Mouse (Mus musculus) kidney, adult 8-10 months (tissue): Measurements from ENCODE around the gene Ccdc162.

ENCODE experiments used
- DNase-seq, 2 experiments: peaks; one replicate each; pipeline ENCODE4 v3.0.0; 2022

Ccdc162 gene

GRCm38 (mm10) chr10:41716029-41716897, at the start of gene Ccdc162:
Gene Ccdc162 (minus strand): TSS chr10:41716634.
- DNase-seq = no peak

- DNase-seq = no peak
Measured at GRCm38 (mm10) chr10:41765586-41765985, 49.2 kb upstream of the Ccdc162 start.

GRCm38 (mm10) chr10:41763741-41764385, 47.4 kb upstream of the Ccdc162 start:
- no peak for DNase-seq

GRCm38 (mm10) chr10:41760866-41761265, 44.4 kb upstream of the Ccdc162 start:
- DNase-seq = no peak

GRCm38 (mm10) chr10:41758041-41758440, 41.6 kb upstream of the Ccdc162 start:
- no peak for DNase-seq

- DNase-seq = no peak
Measured at GRCm38 (mm10) chr10:41757226-41757625, 40.8 kb upstream of the Ccdc162 start.

GRCm38 (mm10) chr10:41751867-41752480, 35.5 kb upstream of the Ccdc162 start:
- no peak for DNase-seq

- no peak for DNase-seq
Measured at GRCm38 (mm10) chr10:41749306-41749705, 32.9 kb upstream of the Ccdc162 start.

GRCm38 (mm10) chr10:41746554-41746953, 30.1 kb upstream of the Ccdc162 start:
- no peak for DNase-seq

- no peak for DNase-seq
Measured at GRCm38 (mm10) chr10:41744006-41744405, 27.6 kb upstream of the Ccdc162 start.

- DNase-seq = no peak
Measured at GRCm38 (mm10) chr10:41740221-41740620, 23.8 kb upstream of the Ccdc162 start.

- DNase-seq = no peak
Measured at GRCm38 (mm10) chr10:41737245-41737644, 20.8 kb upstream of the Ccdc162 start.

GRCm38 (mm10) chr10:41735398-41735797, 19.0 kb upstream of the Ccdc162 start:
- no peak for DNase-seq

GRCm38 (mm10) chr10:41733214-41733613, 16.8 kb upstream of the Ccdc162 start:
- no peak for DNase-seq

GRCm38 (mm10) chr10:41731932-41732331, 15.5 kb upstream of the Ccdc162 start:
- DNase-seq = no peak

GRCm38 (mm10) chr10:41730746-41731145, 14.3 kb upstream of the Ccdc162 start:
- DNase-seq = no peak

- DNase-seq = no peak
Measured at GRCm38 (mm10) chr10:41726215-41726614, 9.8 kb upstream of the Ccdc162 start.

- DNase-seq = no peak
Measured at GRCm38 (mm10) chr10:41719587-41719986, 3.2 kb upstream of the Ccdc162 start.

GRCm38 (mm10) chr10:41715557-41715956, 877 bp downstream of the Ccdc162 start:
- no peak for DNase-seq

- DNase-seq = peak; percentile 14 to 32
Measured at GRCm38 (mm10) chr10:41711467-41711866, 5.0 kb downstream of the Ccdc162 start.

GRCm38 (mm10) chr10:41710773-41711172, 5.7 kb downstream of the Ccdc162 start:
- no peak for DNase-seq

- DNase-seq = no peak
Measured at GRCm38 (mm10) chr10:41709341-41709740, 7.1 kb downstream of the Ccdc162 start.

- peak; percentile 61 to 68 for DNase-seq
Measured at GRCm38 (mm10) chr10:41699669-41700068, 16.8 kb downstream of the Ccdc162 start.

- no peak for DNase-seq
Measured at GRCm38 (mm10) chr10:41697040-41697439, 19.4 kb downstream of the Ccdc162 start.
